Mouse (Mus musculus) adrenal gland, postnatal 36 days (tissue): ENCODE data around the gene Helz. TPM values are rescaled to one million over a fixed set of nuclear protein-coding genes. Genes with fewer than 3 reads are reported as not detected.

Experiments
- DNase-seq, 2 experiments: peaks; one replicate each; pipeline ENCODE4 v3.0.0; 2021; ENCODE audit warnings: mixed read lengths in 1 of 2
- microRNA-seq: library from miRNA; unstranded; fragments of <30 nt; microRNA quantifications from one replicate; pipeline ENCODE4 v1.2.0, GENCODE M21; 2021
- total RNA-seq, 2 experiments: library from RNA; stranded (reverse); gene quantifications; 2 replicates each; pipeline ENCODE4 v1.2.3; 2021

The Helz gene
- total RNA-seq, 2 experiments from 2014 or later: 27.3 to 32.2 TPM

- DNase-seq: no peak
These were observed 180.5 kb downstream of the Helz start for GRCm38 (mm10) chr11:107728073-107728863.

- peak in 1 of 2 experiments; percentile 23 for DNase-seq
These were observed 181.4 kb downstream of the Helz start for GRCm38 (mm10) chr11:107729141-107729540.

GRCm38 (mm10) chr11:107730940-107731339, 183.2 kb downstream of the Helz start:
- DNase-seq: no peak

DNA sequence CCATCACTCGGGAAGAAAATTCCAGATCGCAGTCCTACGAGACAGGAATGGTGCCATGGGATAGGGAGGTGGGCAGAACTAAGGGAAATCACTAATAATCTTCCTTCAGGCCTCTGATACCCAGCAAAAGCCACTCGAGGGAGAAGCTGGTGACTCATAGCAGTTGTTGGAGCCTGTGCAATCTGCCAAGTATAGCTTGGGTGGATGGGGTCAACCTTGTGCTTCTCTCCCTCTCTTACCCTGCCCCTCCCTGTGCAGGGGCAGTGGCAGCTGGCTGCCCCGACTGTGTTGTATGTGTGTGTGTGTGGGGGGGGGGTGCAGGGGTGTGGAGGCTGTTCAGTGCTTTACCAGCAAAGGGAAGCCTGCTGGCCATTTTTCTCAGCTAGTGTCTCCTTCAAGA, 183.8 kb downstream of the Helz start:
- peak; percentile 17 to 44 for DNase-seq

GRCm38 (mm10) chr11:107734133-107734532, 186.4 kb downstream of the Helz start:
- DNase-seq: peak; percentile 33 to 48

- DNase-seq: peak in 1 of 2 experiments; percentile 20
These were observed 190.2 kb downstream of the Helz start for GRCm38 (mm10) chr11:107737886-107738285.

GRCm38 (mm10) chr11:107738418-107739099, 190.8 kb downstream of the Helz start:
- DNase-seq: no peak

DNA sequence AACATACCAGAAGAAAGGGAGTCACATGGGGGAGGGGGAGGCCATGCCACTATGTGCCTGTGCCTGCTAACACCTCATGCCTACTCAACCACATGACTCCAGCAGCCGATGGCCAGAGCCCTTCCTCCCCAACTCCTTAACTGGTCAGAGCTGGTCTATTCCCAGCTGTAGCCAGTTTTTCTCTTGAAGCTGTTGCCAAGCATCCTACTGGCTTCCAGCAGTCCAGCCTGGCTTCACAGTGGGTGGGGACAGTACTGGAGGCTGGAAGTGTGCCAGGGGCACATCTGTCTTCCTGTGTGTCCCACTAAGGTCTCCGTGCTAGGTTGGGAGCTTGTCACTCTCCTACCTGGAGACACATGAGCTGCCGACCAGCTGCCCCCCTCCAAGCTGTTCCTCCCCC, 195.4 kb downstream of the Helz start:
- DNase-seq: no peak

Small RNA genes within 50 kb of the gene (microRNA-seq; reads per million reads assigned to microRNA genes)
- not detected for gene Mir6932

Other genes with a start within 250 kb of the Helz start
- 10 to 100 TPM; 11.1 to 13.0 TPM for gene Pitpnc1, start 77.2 kb upstream of the Helz start, total RNA-seq
- 10 to 100 TPM; 98.2 to 99.1 TPM for gene Psmd12, start 68.4 kb upstream of the Helz start, total RNA-seq
- gene Cacng1, start 168.6 kb downstream of the Helz start, total RNA-seq: under 1 TPM; 0.23 to 0.50 TPM
- 1 to 10 TPM; 1.9 to 2.0 TPM for gene Cacng4, start 246.6 kb downstream of the Helz start, total RNA-seq